Mouse (Mus musculus): ENCODE measurements at regions not wholly inside any gene's neighbourhood (a gene's known extent, or its start where the extent isn't known, plus 50 kb on each side); places are given as distances from the start of the nearest gene placed in this dataset.

GRCm38 (mm10) chr3:63070786-63071185, 170.6 kb upstream of the Mme start:
- TF ChIP-seq E2F4 (IDR thresholded peaks at IDR 0.05; ENCODE audit: insufficient read depth) (no peak), POLR2A (IDR thresholded peaks at IDR 0.05; ENCODE audit: insufficient read length, low read depth) (no peak), CEBPB (IDR thresholded peaks at IDR 0.05; ENCODE audit: insufficient read depth, poor library complexity, severe bottlenecking) (no peak), TCF12 (IDR thresholded peaks at IDR 0.05; ENCODE audit: insufficient read depth, poor library complexity, severe bottlenecking) (no peak), MYOG (IDR thresholded peaks at IDR 0.05; ENCODE audit: control insufficient read depth in 1 of 3, insufficient read depth in 1 of 3, insufficient read length in 2 of 3, low read depth in 2 of 3) (no peak)

All from myocyte (in vitro differentiated cells).